Mouse (Mus musculus): Measurements from ENCODE around the gene Wdr25. TPM values are rescaled to one million over a fixed set of nuclear protein-coding genes. Genes with fewer than 3 reads are reported as not detected.

The Wdr25 gene
- total and polyA plus RNA-seq, 3 experiments: 8.3 to 12.4 (median 10.8) TPM

GRCm38 (mm10) chr12:108903600-108904275 lies 10.3 kb downstream of the Wdr25 start:
- Histone ChIP-seq H3K9ac (ENCODE audit: insufficient read depth, low read depth) (no peak overlapping the region), H3K36me3 (replicated peaks in 1 of 2; ENCODE audit: control insufficient read depth in 1 of 2, insufficient read depth in 1 of 2, low read length in 1 of 2) (peaks cover 0 to 79% of the 10 kb centered on the region in 2 experiments), H3K4me2 (ENCODE audit: insufficient read depth, low read depth, poor library complexity, severe bottlenecking) (no peak overlapping the region), H3K4me3 (replicated peaks in 1 of 3; ENCODE audit: low read depth in 2 of 3, low read length in 2 of 3, poor library complexity in 1 of 3) (no peak overlapping the region), H3K4me1 (ENCODE audit: control insufficient read depth in 1 of 2, insufficient read depth in 2 of 2) (peaks cover 0 to 9% of the 10 kb centered on the region in 2 experiments; a peak in 2 of 4 replicates), H3K9me3 (replicated peaks; ENCODE audit: low read length) (no peaks in the 10 kb centered on the region), H3K27me3 (replicated peaks) (no peaks in the 10 kb centered on the region), H3K79me2 (replicated peaks; ENCODE audit: control insufficient read depth, extremely low read depth, insufficient read depth, poor library complexity, severe bottlenecking) (no peaks in the 10 kb centered on the region), H3K27ac (ENCODE audit: insufficient read depth, low read depth) (no peak overlapping the region)
- in situ Hi-C loops (cut with MboI; ENCODE audit: low pct_ligation_motif_present, low pct_unique_long_range_greater_than_20kb, low sequenced_read_pairs) (loop anchor here (10.0 kb wide), 1 partner anchor 411 kb away; no protein-coding TSS in a partner anchor), dilution Hi-C loops (cut with MboI; ENCODE audit: extremely low pct_ligation_motif_present, extremely low pct_unique_long_range_greater_than_20kb, low sequenced_read_pairs) (no loop called here)
- peak; percentile 57 for DNase-seq (ENCODE audit: extremely low read depth)
- peak; percentile 53 for TF ChIP-seq SMC3 (IDR thresholded peaks at IDR 0.05; ENCODE audit: low read depth, low read length)
- peak; percentile 65 to 70 for TF ChIP-seq CTCF (conservative IDR thresholded peaks at IDR 0.05 in 1 of 2, IDR thresholded peaks at IDR 0.05 in 1 of 2; ENCODE audit: low read depth in 2 of 2, low read length in 2 of 2)
- TF ChIP-seq RAD21 (IDR thresholded peaks at IDR 0.05; ENCODE audit: low read depth, low read length): peak; percentile 80
- no peak for TF ChIP-seq MEF2A (IDR thresholded peaks at IDR 0.05; ENCODE audit: borderline replicate concordance, low read depth, low read length)

GRCm38 (mm10) chr12:108904276-108904653 lies 10.8 kb downstream of the Wdr25 start:
- DNase-seq (ENCODE audit: extremely low read depth): no peak
- TF ChIP-seq ZC3H11A (IDR thresholded peaks at IDR 0.05; ENCODE audit: low read depth, low read length) (no peak), ETS1 (conservative IDR thresholded peaks at IDR 0.05; ENCODE audit: low read depth, low read length) (no peak), NRF1 (IDR thresholded peaks at IDR 0.05; ENCODE audit: low read depth, low read length) (no peak), BHLHE40 (IDR thresholded peaks at IDR 0.05; ENCODE audit: low read depth, low read length) (no peak), IRF4 (IDR thresholded peaks at IDR 0.05; ENCODE audit: low read depth, low read length) (no peak), EP300 (IDR thresholded peaks at IDR 0.05; ENCODE audit: low read length) (no peak), NELFE (IDR thresholded peaks at IDR 0.05; ENCODE audit: low read depth, low read length) (no peak), MAZ (IDR thresholded peaks at IDR 0.05; ENCODE audit: low read depth, low read length) (no peak), ZKSCAN1 (IDR thresholded peaks at IDR 0.05; ENCODE audit: borderline replicate concordance, low read depth, low read length) (no peak), POLR2AphosphoS2 (IDR thresholded peaks at IDR 0.05; ENCODE audit: low read depth, low read length) (no peak), ZNF384 (IDR thresholded peaks at IDR 0.05; ENCODE audit: low read depth, low read length) (no peak), CHD1 (IDR thresholded peaks at IDR 0.05; ENCODE audit: low read depth, low read length) (no peak), MAX (IDR thresholded peaks at IDR 0.05; ENCODE audit: low read length) (no peak), CTCF (conservative IDR thresholded peaks at IDR 0.05 in 1 of 2, IDR thresholded peaks at IDR 0.05 in 1 of 2; ENCODE audit: low read depth in 2 of 2, low read length in 2 of 2) (no peak), SIN3A (IDR thresholded peaks at IDR 0.05; ENCODE audit: low read length) (no peak), MAFK (IDR thresholded peaks at IDR 0.05; ENCODE audit: insufficient replicate concordance, low read length) (no peak), RAD21 (IDR thresholded peaks at IDR 0.05; ENCODE audit: low read depth, low read length) (no peak), MYC (IDR thresholded peaks at IDR 0.05; ENCODE audit: low read depth, low read length) (no peak)
- in situ Hi-C loops (cut with MboI; ENCODE audit: low pct_ligation_motif_present, low pct_unique_long_range_greater_than_20kb, low sequenced_read_pairs) (loop anchor here (10.0 kb wide), 1 partner anchor 411 kb away; no protein-coding TSS in a partner anchor), dilution Hi-C loops (cut with MboI; ENCODE audit: extremely low pct_ligation_motif_present, extremely low pct_unique_long_range_greater_than_20kb, low sequenced_read_pairs) (no loop called here)
- peaks cover 0 to 79% of the 10 kb centered on the region in 2 experiments for H3K36me3 ChIP-seq (replicated peaks in 1 of 2; ENCODE audit: control insufficient read depth in 1 of 2, insufficient read depth in 1 of 2, low read length in 1 of 2)
- H3K4me1 ChIP-seq (ENCODE audit: control insufficient read depth in 1 of 2, insufficient read depth in 2 of 2): peaks cover 0 to 9% of the 10 kb centered on the region in 2 experiments; a peak in 2 of 4 replicates
- H3K4me3 ChIP-seq (replicated peaks in 1 of 3; ENCODE audit: low read depth in 2 of 3, low read length in 2 of 3, poor library complexity in 1 of 3): no peak overlapping the region
- no peaks in the 10 kb centered on the region for H3K79me2 ChIP-seq (replicated peaks; ENCODE audit: control insufficient read depth, extremely low read depth, insufficient read depth, poor library complexity, severe bottlenecking)
- no peak overlapping the region for H3K27ac ChIP-seq (ENCODE audit: insufficient read depth, low read depth)
- no peaks in the 10 kb centered on the region for H3K27me3 ChIP-seq (replicated peaks)
- no peaks in the 10 kb centered on the region for H3K9me3 ChIP-seq (replicated peaks; ENCODE audit: low read length)
- H3K4me2 ChIP-seq (ENCODE audit: insufficient read depth, low read depth, poor library complexity, severe bottlenecking): no peak overlapping the region
- H3K9ac ChIP-seq (ENCODE audit: insufficient read depth, low read depth): no peak overlapping the region
